Mouse (Mus musculus) megakaryocyte, embryonic 14.5 days (primary cell): ENCODE data around the gene 5730522E02Rik. TPM values are rescaled to one million over a fixed set of nuclear protein-coding genes. Genes with fewer than 3 reads are reported as not detected.

Experiments
- H3K27me3 ChIP-seq: replicated peaks from 2 replicates; pipeline ENCODE3; 2012; ENCODE audit warnings: inconsistent platforms
- H3K36me3 ChIP-seq: replicated peaks from 2 replicates; pipeline ENCODE3; 2012; ENCODE audit warnings: low read length, inconsistent platforms, mixed read lengths
- H3K4me1 ChIP-seq: 2 replicates; pipeline ENCODE4 v1.6.1; 2012; ENCODE audit warnings: inconsistent platforms
- H3K4me3 ChIP-seq: replicated peaks from 2 replicates; pipeline ENCODE3; 2012; ENCODE audit warnings: moderate library complexity, mild to moderate bottlenecking, inconsistent platforms
- H3K9me3 ChIP-seq: 2 replicates; pipeline ENCODE4 v1.6.1; 2012; ENCODE audit warnings: inconsistent platforms
- FLI1 ChIP-seq: IDR thresholded peaks from 2 replicates; pipeline ENCODE4 v1.6.1; 2012; ENCODE audit warnings: low read length, inconsistent platforms, mixed read lengths
- GATA1 ChIP-seq: IDR thresholded peaks from 3 replicates; pipeline ENCODE4 v1.6.1; 2012; ENCODE audit warnings: mixed read lengths, low read length, inconsistent platforms, borderline replicate concordance
- polyA plus RNA-seq: library from polyadenylated mRNA; stranded (reverse); fragments of >175 nt; gene quantifications from 2 replicates; pipeline ENCODE4 v1.2.3, GENCODE M21; 2012; ENCODE audit warnings: low replicate concordance; ENCODE audit not compliant: insufficient read depth

The 5730522E02Rik gene
- polyA plus RNA-seq, 1 experiment = not detected

DNA sequence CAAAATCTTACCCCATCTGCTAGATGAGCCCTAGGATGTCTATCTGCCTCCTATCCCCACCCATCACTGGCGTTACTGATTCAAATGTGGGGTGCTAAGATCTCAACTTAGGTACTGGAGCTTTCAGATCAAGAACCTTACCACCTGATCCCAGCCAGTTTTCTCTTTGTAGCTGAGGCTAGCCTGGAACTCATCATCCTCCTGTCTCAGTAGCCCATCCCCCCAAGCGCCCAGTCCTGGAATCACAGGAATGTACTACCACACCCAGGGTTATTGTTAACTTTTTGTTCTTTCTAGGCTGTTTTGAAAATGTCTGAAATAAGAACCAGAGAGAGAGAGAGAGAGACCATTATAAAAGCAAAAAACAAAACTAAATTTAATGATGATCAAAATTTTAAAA is 111.6 kb downstream of the 5730522E02Rik start:
- no peak for TF ChIP-seq FLI1
- TF ChIP-seq GATA1 = no peak
- Histone ChIP-seq H3K27me3 (no peaks in the 10 kb centered on the region), H3K36me3 (no peaks in the 10 kb centered on the region), H3K4me1 (no peaks in the 10 kb centered on the region), H3K4me3 (no peak overlapping the region), H3K9me3 (no peaks in the 10 kb centered on the region)

DNA sequence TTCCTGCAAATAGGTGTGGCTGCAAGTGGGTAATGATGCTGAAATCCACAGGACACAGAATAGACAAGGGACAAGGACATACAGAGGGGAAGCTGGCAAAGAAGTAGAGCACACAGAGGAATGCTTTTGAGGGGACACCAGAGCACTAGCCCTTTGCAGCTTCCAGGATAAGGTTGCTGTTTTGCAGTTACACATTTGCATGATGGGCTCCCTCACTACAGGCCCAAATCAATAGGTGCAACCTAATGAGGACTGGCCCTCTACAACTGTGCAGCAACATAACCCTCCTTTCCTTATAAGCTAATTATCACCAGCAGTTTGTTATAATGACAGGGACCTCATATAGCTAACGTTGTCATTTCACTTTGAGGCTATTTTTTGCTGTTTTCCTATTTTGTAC is 114.5 kb downstream of the 5730522E02Rik start:
- H3K36me3 ChIP-seq = no peaks in the 10 kb centered on the region
- no peaks in the 10 kb centered on the region for H3K27me3 ChIP-seq
- H3K9me3 ChIP-seq = no peaks in the 10 kb centered on the region
- H3K4me1 ChIP-seq = no peaks in the 10 kb centered on the region
- TF ChIP-seq FLI1 (no peak), GATA1 (no peak)
- H3K4me3 ChIP-seq = no peak overlapping the region

DNA sequence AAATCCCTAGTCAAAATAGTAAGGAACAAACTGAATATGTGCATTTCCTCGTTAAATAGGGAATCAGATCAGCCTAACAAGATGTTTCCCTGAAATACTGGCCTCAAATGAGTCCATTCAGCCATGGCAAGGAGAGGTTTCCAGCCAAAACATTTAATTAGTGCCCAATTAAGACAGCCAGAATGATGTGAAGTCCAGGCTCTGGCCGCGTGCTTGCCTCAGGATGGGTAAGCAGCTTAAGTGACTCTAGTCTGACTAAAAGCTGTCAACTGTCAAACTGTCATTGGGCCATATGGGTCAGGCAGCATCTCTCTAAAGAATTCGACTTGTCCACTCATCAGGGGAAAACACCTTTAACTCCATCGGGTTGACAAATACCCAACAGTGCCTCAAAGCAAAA is 121.6 kb downstream of the 5730522E02Rik start:
- no peak for TF ChIP-seq GATA1
- TF ChIP-seq FLI1 = no peak
- Histone ChIP-seq H3K4me1 (no peaks in the 10 kb centered on the region), H3K36me3 (no peaks in the 10 kb centered on the region), H3K9me3 (no peaks in the 10 kb centered on the region), H3K27me3 (no peaks in the 10 kb centered on the region), H3K4me3 (no peak overlapping the region)

DNA sequence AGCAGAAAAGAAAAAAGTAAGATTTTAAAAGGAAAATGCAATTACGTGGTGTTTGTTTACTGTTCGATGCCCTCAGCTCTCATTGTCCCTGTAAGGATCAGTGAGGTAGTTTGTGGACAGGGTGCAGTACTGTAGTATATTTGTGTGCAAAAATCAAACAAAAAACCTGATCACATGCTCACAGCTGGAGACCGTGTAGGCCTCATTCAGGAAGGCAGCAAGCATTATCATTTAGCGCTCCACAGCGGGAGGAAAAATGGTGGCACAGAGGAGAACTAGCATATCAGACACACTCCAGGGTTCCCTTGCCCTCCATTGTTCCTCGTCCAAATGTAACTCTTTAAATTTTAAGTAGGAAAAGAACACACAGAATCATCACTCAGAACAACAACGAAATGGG is 123.9 kb downstream of the 5730522E02Rik start:
- H3K36me3 ChIP-seq = no peaks in the 10 kb centered on the region
- TF ChIP-seq FLI1 = no peak
- TF ChIP-seq GATA1 = no peak
- H3K4me3 ChIP-seq = no peak overlapping the region
- peaks cover 5% of the 10 kb centered on the region; the same call in 1 of the 2 replicates for H3K9me3 ChIP-seq
- H3K4me1 ChIP-seq = no peaks in the 10 kb centered on the region
- no peaks in the 10 kb centered on the region for H3K27me3 ChIP-seq

DNA sequence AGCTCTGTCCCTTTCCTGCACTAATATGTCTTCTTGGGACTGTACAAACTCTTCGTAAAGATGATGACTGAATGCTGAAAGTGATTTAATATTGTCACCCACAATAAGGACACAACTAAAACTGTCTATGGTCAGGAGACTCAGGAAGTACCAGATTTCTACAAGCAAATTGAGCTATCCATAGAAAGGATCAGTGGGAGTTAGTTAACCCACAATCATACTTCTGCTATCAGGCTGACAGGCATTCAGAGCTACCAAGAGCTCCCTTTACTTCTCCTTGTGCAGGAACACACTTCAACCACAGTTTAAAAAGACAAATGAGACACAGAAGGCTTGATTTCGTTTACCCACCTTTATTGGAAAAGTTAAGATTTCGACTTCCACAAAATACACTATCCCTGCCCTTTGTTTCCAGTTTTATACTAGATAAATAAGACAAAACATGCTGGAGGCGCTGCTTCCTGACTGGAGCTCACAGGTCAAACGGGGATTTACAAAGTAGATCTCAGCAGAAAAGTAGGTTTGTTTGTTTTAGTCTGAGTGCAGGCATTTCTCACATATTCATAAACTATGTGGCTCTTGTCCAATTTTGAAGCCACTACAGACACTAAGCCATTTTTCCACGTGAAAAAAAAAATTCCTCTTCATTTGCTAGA is 125.1 kb downstream of the 5730522E02Rik start:
- Histone ChIP-seq H3K9me3 (peaks cover 5% of the 10 kb centered on the region; the same call in 1 of the 2 replicates), H3K4me3 (no peak overlapping the region), H3K4me1 (no peaks in the 10 kb centered on the region), H3K27me3 (no peaks in the 10 kb centered on the region), H3K36me3 (no peaks in the 10 kb centered on the region)
- TF ChIP-seq GATA1 (no peak), FLI1 (no peak)

DNA sequence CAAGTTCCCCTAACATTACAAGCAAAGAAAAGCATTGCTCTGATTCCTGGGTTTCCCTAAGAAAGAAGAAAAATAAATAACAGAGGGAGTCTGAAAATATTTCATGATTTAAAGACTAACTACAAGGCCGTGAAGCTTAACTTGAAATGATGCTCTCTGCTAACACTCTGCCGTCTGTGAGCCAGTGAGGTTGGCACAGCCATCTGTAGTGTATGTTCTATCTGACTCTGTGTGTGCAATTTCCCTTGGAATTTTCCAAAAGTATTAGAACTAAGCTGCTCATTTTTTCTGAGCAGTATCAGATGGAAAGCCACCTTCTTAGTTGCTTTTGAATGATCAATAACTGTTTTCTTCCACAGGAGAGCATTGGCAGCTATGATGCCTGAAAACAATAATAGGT is 134.2 kb downstream of the 5730522E02Rik start:
- H3K36me3 ChIP-seq = no peaks in the 10 kb centered on the region
- H3K4me1 ChIP-seq = no peaks in the 10 kb centered on the region
- H3K4me3 ChIP-seq = no peak overlapping the region
- no peak for TF ChIP-seq GATA1
- TF ChIP-seq FLI1 = no peak
- no peaks in the 10 kb centered on the region for H3K27me3 ChIP-seq
- H3K9me3 ChIP-seq = no peaks in the 10 kb centered on the region

DNA sequence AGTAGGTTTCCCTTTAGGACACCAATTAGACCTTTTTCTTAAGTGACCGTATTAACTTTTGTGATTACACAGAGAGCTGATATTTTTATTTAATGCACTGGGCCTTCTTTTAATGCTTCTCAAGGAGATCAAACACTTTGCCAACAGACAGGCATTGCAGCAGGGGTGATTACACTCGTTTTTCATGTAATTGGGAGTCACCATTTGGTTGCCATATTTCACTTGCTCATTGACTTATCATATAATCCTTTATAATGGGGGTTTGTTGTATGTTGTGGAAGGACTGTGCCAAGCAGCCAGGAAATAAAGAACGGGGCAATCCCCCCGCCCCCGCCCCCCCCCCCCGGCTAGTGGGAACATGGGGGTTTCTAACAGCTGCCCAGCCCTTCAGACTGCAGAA is 135.0 kb downstream of the 5730522E02Rik start:
- TF ChIP-seq FLI1 = no peak
- Histone ChIP-seq H3K9me3 (no peaks in the 10 kb centered on the region), H3K36me3 (no peaks in the 10 kb centered on the region), H3K27me3 (no peaks in the 10 kb centered on the region), H3K4me3 (no peak overlapping the region), H3K4me1 (no peaks in the 10 kb centered on the region)

DNA sequence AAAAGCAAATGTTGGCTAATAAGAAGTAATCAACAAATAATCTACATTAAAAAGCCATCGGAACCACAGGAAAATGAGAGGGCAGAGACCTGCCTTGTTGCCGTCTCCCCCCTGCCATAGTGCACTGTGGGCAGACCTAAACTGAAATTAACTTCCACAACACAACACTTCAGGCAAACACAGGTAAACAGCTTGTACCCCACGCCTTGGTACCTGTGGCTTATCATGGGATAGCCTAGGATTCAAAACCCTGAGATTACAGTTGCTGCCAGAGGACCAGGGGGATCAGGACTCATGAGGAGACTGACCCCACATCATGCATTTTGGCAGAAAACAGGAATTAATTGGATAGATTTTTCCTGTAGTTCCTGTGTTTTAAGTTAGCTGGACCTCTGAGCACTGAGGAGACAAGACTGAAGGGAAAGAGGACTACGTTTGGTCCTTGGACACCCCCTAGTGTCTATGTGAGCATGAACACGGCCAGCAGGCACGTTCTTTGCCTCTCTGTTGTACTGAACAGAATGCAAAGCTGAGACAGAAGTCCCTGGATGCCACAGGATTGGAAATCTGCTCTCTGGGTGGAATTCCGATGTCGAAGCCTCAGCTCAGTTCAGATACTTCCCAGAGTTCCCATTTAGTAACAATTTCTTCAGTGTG is 136.8 kb downstream of the 5730522E02Rik start:
- H3K27me3 ChIP-seq = no peaks in the 10 kb centered on the region
- TF ChIP-seq FLI1 (no peak), GATA1 (no peak)
- H3K4me1 ChIP-seq = no peaks in the 10 kb centered on the region
- H3K4me3 ChIP-seq = no peak overlapping the region
- no peaks in the 10 kb centered on the region for H3K9me3 ChIP-seq
- no peaks in the 10 kb centered on the region for H3K36me3 ChIP-seq

DNA sequence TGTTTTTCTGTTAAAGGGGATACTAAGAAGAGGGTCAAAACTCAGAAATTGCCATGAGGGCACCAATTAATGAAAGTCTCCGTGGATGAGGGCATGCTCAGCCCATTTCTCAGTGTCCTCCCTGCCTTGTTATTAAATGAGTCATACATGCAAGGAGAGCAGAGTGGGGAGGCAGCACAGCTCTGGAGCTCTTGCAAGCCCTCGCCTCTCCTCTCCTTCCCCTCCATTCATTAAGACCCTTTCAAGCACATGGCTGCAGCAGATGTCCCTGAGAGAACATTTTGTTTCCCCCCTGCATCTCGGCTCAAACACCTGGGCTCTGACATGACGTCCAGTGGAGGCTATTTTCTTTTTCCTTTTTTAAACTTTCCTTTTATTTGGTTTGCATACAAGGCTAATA is 138.5 kb downstream of the 5730522E02Rik start:
- Histone ChIP-seq H3K4me3 (no peak overlapping the region), H3K4me1 (no peaks in the 10 kb centered on the region), H3K27me3 (no peaks in the 10 kb centered on the region), H3K9me3 (no peaks in the 10 kb centered on the region), H3K36me3 (no peaks in the 10 kb centered on the region)
- no peak for TF ChIP-seq GATA1
- no peak for TF ChIP-seq FLI1

DNA sequence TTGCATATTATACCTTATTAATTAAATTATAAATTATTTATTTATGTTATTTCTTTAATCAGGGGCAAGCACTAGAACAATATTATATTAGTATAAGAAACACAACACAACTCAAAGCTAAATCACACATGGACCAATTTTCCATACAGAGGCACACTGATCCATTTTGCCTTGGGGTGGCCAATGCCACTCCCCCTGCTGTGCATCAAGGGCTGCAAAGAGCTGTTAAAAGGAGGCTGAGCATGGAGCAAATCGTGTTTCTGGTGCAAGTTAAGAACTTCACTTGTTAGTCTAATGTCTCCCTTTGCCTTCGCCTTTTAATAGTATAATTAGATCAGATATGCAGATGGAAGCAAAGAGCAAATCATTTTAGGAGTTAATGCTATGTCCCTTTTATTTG is 147.3 kb downstream of the 5730522E02Rik start:
- Histone ChIP-seq H3K27me3 (no peaks in the 10 kb centered on the region), H3K36me3 (no peaks in the 10 kb centered on the region), H3K4me1 (no peaks in the 10 kb centered on the region), H3K9me3 (no peaks in the 10 kb centered on the region), H3K4me3 (no peak overlapping the region)
- TF ChIP-seq GATA1 (no peak), FLI1 (no peak)
